Mouse (Mus musculus): ENCODE measurements around the gene Asf1b. TPM values are rescaled to one million over a fixed set of nuclear protein-coding genes. Genes with fewer than 3 reads are reported as not detected.

Asf1b gene
- polyA plus RNA-seq (2015; fragmentation: Nextera tagmentation; extraction: Ambion mirVana): 14.1 and 16.6 TPM in 2 replicates

- Histone ChIP-seq H3K27me3 (ENCODE audit: control insufficient read depth, insufficient read depth, low read length) (no peaks in the 10 kb centered on the region), H3K4me1 (replicated peaks; ENCODE audit: control insufficient read depth, insufficient read depth) (peaks cover 3% of the 10 kb centered on the region; the same call in 1 of the 2 replicates), H3K4me2 (replicated peaks; ENCODE audit: low read depth) (peak within 1 kb of the TSS; percentile 89), H3K4me3 (ENCODE audit: low read depth, low read length) (peak within 1 kb of the TSS; percentile 64), H3K9ac (ENCODE audit: low read length) (peak within 1 kb of the TSS; percentile 51), H3K36me3 (ENCODE audit: control insufficient read depth, insufficient read depth, low read length) (no peaks in the 10 kb centered on the region), H3K9me3 (ENCODE audit: control insufficient read depth, low read length) (no peaks in the 10 kb centered on the region), H3K27ac (replicated peaks) (0 out of 2 replicates have a peak within 1 kb of the TSS, but pooled peaks have one; percentile 24)
- under 1% methylated on average over 75 of the region's 75 CpGs for WGBS
- DNase-seq (ENCODE audit: low spot score) (peak; percentile 100), ATAC-seq (ENCODE audit: low FRiP score, low TSS enrichment) (peak; percentile 100)
- TF ChIP-seq CTCF (IDR thresholded peaks at IDR 0.05; ENCODE audit: low read depth) (peak; percentile 97), EP300 (optimal IDR thresholded peaks at IDR 0.05) (no peak)
These were observed at the start of gene Asf1b, which contains the start of gene Gm10644 for GRCm38 (mm10) chr8:83955106-83955957. Gene Asf1b (plus strand): TSS chr8:83955507. Gene Gm10644 (minus strand): TSS chr8:83955205.

DNA sequence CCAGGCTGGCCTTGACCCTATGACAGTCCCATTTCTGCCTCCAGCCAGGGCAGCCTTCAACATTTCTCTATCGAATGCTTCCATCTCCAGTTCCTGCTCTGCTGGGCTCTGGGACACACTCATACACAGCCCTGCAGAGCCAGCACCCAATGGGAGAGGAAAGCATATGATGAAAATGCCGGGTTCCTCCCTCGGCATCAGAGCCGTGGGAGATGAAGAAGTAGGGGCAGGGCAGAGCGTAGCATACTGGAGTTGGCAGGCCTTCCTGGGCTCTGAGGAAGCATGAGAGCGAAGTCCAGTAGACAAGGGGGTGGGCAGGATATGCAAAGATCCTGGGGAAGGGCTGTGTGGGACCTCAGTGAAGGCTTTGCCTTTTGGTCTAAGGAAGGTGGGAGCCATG, 46.7 kb upstream of the Asf1b start:
- ATAC-seq (ENCODE audit: low FRiP score, low TSS enrichment): no peak
- H3K4me1 ChIP-seq (replicated peaks; ENCODE audit: control insufficient read depth, insufficient read depth): no peaks in the 10 kb centered on the region
- 71% methylated on average over 6 of the region's 6 CpGs for WGBS
- H3K27ac ChIP-seq (replicated peaks): no peak overlapping the region
- no peak overlapping the region for H3K9ac ChIP-seq (ENCODE audit: low read length)
- no peaks in the 10 kb centered on the region for H3K36me3 ChIP-seq (ENCODE audit: control insufficient read depth, insufficient read depth, low read length)
- H3K9me3 ChIP-seq (ENCODE audit: control insufficient read depth, low read length): no peaks in the 10 kb centered on the region
- no peak for DNase-seq (ENCODE audit: low spot score)
- H3K27me3 ChIP-seq (ENCODE audit: control insufficient read depth, insufficient read depth, low read length): no peaks in the 10 kb centered on the region
- H3K4me3 ChIP-seq (ENCODE audit: low read depth, low read length): no peak overlapping the region
- TF ChIP-seq EP300 (optimal IDR thresholded peaks at IDR 0.05) (no peak), CTCF (IDR thresholded peaks at IDR 0.05; ENCODE audit: low read depth) (no peak)
- H3K4me2 ChIP-seq (replicated peaks; ENCODE audit: low read depth): no peak overlapping the region

GRCm38 (mm10) chr8:83909311-83909710, 46.0 kb upstream of the Asf1b start:
- H3K4me1 ChIP-seq (replicated peaks; ENCODE audit: control insufficient read depth, insufficient read depth): no peaks in the 10 kb centered on the region
- ATAC-seq (ENCODE audit: low FRiP score, low TSS enrichment) (no peak), DNase-seq (ENCODE audit: low spot score) (no peak)
- WGBS: 41% methylated on average over 8 of the region's 8 CpGs
- H3K4me3 ChIP-seq (ENCODE audit: low read depth, low read length): no peak overlapping the region
- no peak overlapping the region for H3K9ac ChIP-seq (ENCODE audit: low read length)
- H3K9me3 ChIP-seq (ENCODE audit: control insufficient read depth, low read length): no peaks in the 10 kb centered on the region
- TF ChIP-seq EP300 (optimal IDR thresholded peaks at IDR 0.05) (no peak), CTCF (IDR thresholded peaks at IDR 0.05; ENCODE audit: low read depth) (0 out of 2 replicates have a peak, but pooled peaks have one; percentile 5)
- no peak overlapping the region for H3K4me2 ChIP-seq (replicated peaks; ENCODE audit: low read depth)
- no peaks in the 10 kb centered on the region for H3K27me3 ChIP-seq (ENCODE audit: control insufficient read depth, insufficient read depth, low read length)
- no peak overlapping the region for H3K27ac ChIP-seq (replicated peaks)
- H3K36me3 ChIP-seq (ENCODE audit: control insufficient read depth, insufficient read depth, low read length): no peaks in the 10 kb centered on the region

DNA sequence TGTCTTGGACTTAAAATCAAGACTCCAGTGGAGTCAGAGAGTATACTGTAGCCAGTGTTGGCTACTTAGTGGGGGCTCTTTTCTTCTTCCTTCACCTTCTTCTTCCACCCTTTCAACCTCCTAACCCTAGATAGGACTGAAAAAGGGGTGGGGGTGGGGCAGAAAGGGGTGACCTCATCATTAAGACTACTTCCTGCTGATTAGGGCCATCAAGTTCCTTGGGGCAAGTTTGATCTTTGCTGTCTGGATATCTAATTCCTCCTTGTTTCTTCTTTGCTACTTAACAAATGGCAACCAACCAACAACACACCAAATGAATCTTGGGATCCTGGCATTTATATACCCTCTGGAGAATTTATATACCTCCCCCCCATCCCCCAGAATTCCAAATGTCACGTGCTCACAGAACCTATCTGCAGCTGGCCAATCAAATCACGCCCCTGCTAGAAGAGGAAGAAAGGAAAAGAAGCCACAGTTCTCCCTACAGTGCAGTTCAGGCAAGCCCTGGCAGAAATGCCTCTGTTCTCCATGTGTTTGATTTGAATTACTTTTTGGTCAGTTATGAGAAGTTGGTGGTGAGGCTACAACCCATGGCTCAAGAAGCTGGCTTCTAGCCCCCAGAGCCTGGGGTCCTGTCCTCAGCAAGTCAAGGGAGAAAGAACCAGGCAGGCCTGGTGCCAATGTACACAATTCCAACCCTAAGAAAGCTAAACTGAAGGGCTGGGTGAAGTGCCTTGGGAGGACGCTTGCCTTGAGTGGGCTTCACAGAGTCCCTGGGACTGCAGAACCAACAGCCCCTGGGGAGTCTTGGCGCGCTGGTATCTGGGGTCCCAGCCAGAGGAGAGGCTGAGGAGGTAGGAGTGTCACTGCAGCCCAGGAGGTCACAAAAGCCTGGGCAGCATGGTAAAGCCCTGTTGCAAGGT, 43.2 kb upstream of the Asf1b start:
- no peak overlapping the region for H3K27ac ChIP-seq (replicated peaks)
- no peaks in the 10 kb centered on the region for H3K27me3 ChIP-seq (ENCODE audit: control insufficient read depth, insufficient read depth, low read length)
- no peak for DNase-seq (ENCODE audit: low spot score)
- H3K4me1 ChIP-seq (replicated peaks; ENCODE audit: control insufficient read depth, insufficient read depth): no peaks in the 10 kb centered on the region
- no peak for ATAC-seq (ENCODE audit: low FRiP score, low TSS enrichment)
- H3K4me2 ChIP-seq (replicated peaks; ENCODE audit: low read depth): no peak overlapping the region
- no peak overlapping the region for H3K4me3 ChIP-seq (ENCODE audit: low read depth, low read length)
- no peak overlapping the region for H3K9ac ChIP-seq (ENCODE audit: low read length)
- TF ChIP-seq EP300 (optimal IDR thresholded peaks at IDR 0.05): no peak
- TF ChIP-seq CTCF (IDR thresholded peaks at IDR 0.05; ENCODE audit: low read depth): no peak
- WGBS: 75% methylated on average over 5 of the region's 5 CpGs
- no peaks in the 10 kb centered on the region for H3K36me3 ChIP-seq (ENCODE audit: control insufficient read depth, insufficient read depth, low read length)
- no peaks in the 10 kb centered on the region for H3K9me3 ChIP-seq (ENCODE audit: control insufficient read depth, low read length)

GRCm38 (mm10) chr8:83914232-83914631, 41.1 kb upstream of the Asf1b start:
- Histone ChIP-seq H3K27me3 (ENCODE audit: control insufficient read depth, insufficient read depth, low read length) (no peaks in the 10 kb centered on the region), H3K9me3 (ENCODE audit: control insufficient read depth, low read length) (no peaks in the 10 kb centered on the region), H3K9ac (ENCODE audit: low read length) (no peak overlapping the region), H3K36me3 (ENCODE audit: control insufficient read depth, insufficient read depth, low read length) (no peaks in the 10 kb centered on the region), H3K4me1 (replicated peaks; ENCODE audit: control insufficient read depth, insufficient read depth) (no peaks in the 10 kb centered on the region), H3K27ac (replicated peaks) (no peak overlapping the region), H3K4me3 (ENCODE audit: low read depth, low read length) (no peak overlapping the region), H3K4me2 (replicated peaks; ENCODE audit: low read depth) (no peak overlapping the region)
- 81% methylated on average over 3 of the region's 3 CpGs for WGBS
- DNase-seq (ENCODE audit: low spot score) (no peak), ATAC-seq (ENCODE audit: low FRiP score, low TSS enrichment) (no peak)
- no peak for TF ChIP-seq EP300 (optimal IDR thresholded peaks at IDR 0.05)
- no peak for TF ChIP-seq CTCF (IDR thresholded peaks at IDR 0.05; ENCODE audit: low read depth)

Measured in stomach, postnatal 0 days (tissue).